ENCODE assay signal across 27 mouse cellular contexts in genomic region chr2:116768459-116769047, GRCm38 (mm10).
A peak's percentile ranks its signal among the peaks of the same experiment; 100 is the strongest.
DNase-seq lines count a peak whose midpoint lies in the region; ATAC-seq and TF ChIP-seq lines count a peak whose summit lies in the region.
"Had no signal": no experiment of that assay in that cellular context is flagged by ENCODE, and none has a peak within 500 bp of the region (broad histone marks: within the 10 kb centered on the region; RNA-seq: fewer than 3 reads in every experiment).

No protein-coding gene starts in this region.

- TF ChIP-seq CTCF in forebrain, postnatal 0 days (IDR thresholded peaks at IDR 0.05; ENCODE audit: low read depth) = no peak

- H3K27me3 ChIP-seq in heart, embryonic 14.5 days (ENCODE audit: control insufficient read depth, insufficient read depth, low read length) = peaks cover 12% of the 10 kb centered on the region; the same call in 1 of the 2 replicates
- H3K27me3 ChIP-seq in midbrain, embryonic 14.5 days (ENCODE audit: control insufficient read depth, insufficient read depth, low read length) = no peaks in the 10 kb centered on the region
- H3K27me3 ChIP-seq in midbrain, embryonic 10.5 days (ENCODE audit: low read depth, poor library complexity, severe bottlenecking) = no peaks in the 10 kb centered on the region
- H3K27me3 ChIP-seq in forebrain, embryonic 12.5 days = no peaks in the 10 kb centered on the region
- H3K27me3 ChIP-seq in forebrain, postnatal 0 days (ENCODE audit: insufficient read depth, low read length) = no peaks in the 10 kb centered on the region
- H3K27me3 ChIP-seq: CH12.LX; embryonic facial prominence, embryonic 12.5 days; limb, embryonic 12.5 days; liver, embryonic 12.5 days had no signal

- 37% methylated on average over 15 of the region's 15 CpGs for WGBS in heart, embryonic 14.5 days
- WGBS in midbrain, embryonic 14.5 days = 56% methylated on average over 15 of the region's 15 CpGs
- WGBS in midbrain, embryonic 10.5 days = 84% methylated on average over 15 of the region's 15 CpGs
- 44% methylated on average over 15 of the region's 15 CpGs for WGBS in forebrain, embryonic 12.5 days
- WGBS in forebrain, postnatal 0 days = 38% methylated on average over 15 of the region's 15 CpGs

- ATAC-seq in heart, embryonic 14.5 days (ENCODE audit: insufficient number of reproducible peaks, insufficient read depth, low FRiP score, low read depth) = no peak
- ATAC-seq in midbrain, embryonic 14.5 days (ENCODE audit: low FRiP score, low TSS enrichment) = no peak; the same call in 1 of the 2 replicates
- ATAC-seq in forebrain, embryonic 12.5 days (ENCODE audit: low FRiP score) = peak; percentile 83
- peak; percentile 66 for ATAC-seq in forebrain, postnatal 0 days
- no peak for ATAC-seq in monocyte, adult 5-6 weeks (replicated peaks; ENCODE audit: insufficient number of reproducible peaks, low FRiP score, low TSS enrichment, poor library complexity, severe bottlenecking)
- ATAC-seq: activated CD4-positive, CD25-positive, alpha-beta regulatory T cell, adult 4 months; hindbrain, postnatal 0 days; intestine, embryonic 16.5 days; liver, embryonic 12.5 days; Patski had no signal

- H3K27ac ChIP-seq in heart, embryonic 14.5 days (replicated peaks in 1 of 2; ENCODE audit: control insufficient read depth in 1 of 2, insufficient read depth in 1 of 2, low read depth in 2 of 2, low read length in 2 of 2) = no peak overlapping the region
- H3K27ac ChIP-seq in midbrain, embryonic 14.5 days (replicated peaks; ENCODE audit: low read depth, low read length) = no peak overlapping the region
- H3K27ac ChIP-seq in midbrain, embryonic 10.5 days (replicated peaks) = no peak overlapping the region
- H3K27ac ChIP-seq in forebrain, embryonic 12.5 days = no peak overlapping the region
- no peak overlapping the region for H3K27ac ChIP-seq in forebrain, postnatal 0 days (ENCODE audit: low read depth, low read length)
- H3K27ac ChIP-seq: embryonic facial prominence, embryonic 12.5 days; gastrocnemius, adult 2 months; hindbrain, postnatal 0 days; layer of hippocampus, adult 2 months; limb, embryonic 12.5 days; liver, embryonic 12.5 days had no signal

- peak overlapping the region in 1 of 2 experiments; percentile 11; a peak in 1 of 4 replicates for H3K4me3 ChIP-seq in heart, embryonic 14.5 days (ENCODE audit: control insufficient read depth in 1 of 2, insufficient read depth in 1 of 2, low read depth in 1 of 2, low read length in 2 of 2)
- no peak overlapping the region for H3K4me3 ChIP-seq in midbrain, embryonic 14.5 days (replicated peaks; ENCODE audit: low read depth, low read length)
- H3K4me3 ChIP-seq in midbrain, embryonic 10.5 days = no peak overlapping the region
- no peak overlapping the region for H3K4me3 ChIP-seq in forebrain, embryonic 12.5 days (replicated peaks)
- no peak overlapping the region for H3K4me3 ChIP-seq in forebrain, postnatal 0 days (ENCODE audit: low read depth, low read length)
- H3K4me3 ChIP-seq: embryonic facial prominence, embryonic 12.5 days; gastrocnemius, adult 2 months; layer of hippocampus, adult 2 months; limb, embryonic 12.5 days; liver, embryonic 12.5 days had no signal

- H3K36me3 ChIP-seq in heart, embryonic 14.5 days (ENCODE audit: control insufficient read depth, insufficient read depth, low read length) = no peaks in the 10 kb centered on the region
- no peaks in the 10 kb centered on the region for H3K36me3 ChIP-seq in midbrain, embryonic 14.5 days (ENCODE audit: control insufficient read depth, insufficient read depth, low read length)
- no peaks in the 10 kb centered on the region for H3K36me3 ChIP-seq in midbrain, embryonic 10.5 days
- H3K36me3 ChIP-seq in forebrain, embryonic 12.5 days (replicated peaks) = no peaks in the 10 kb centered on the region
- H3K36me3 ChIP-seq in forebrain, postnatal 0 days (ENCODE audit: insufficient read depth) = no peaks in the 10 kb centered on the region
- H3K36me3 ChIP-seq: embryonic facial prominence, embryonic 12.5 days; G1E; limb, embryonic 12.5 days; liver, embryonic 12.5 days had no signal

- H3K4me1 ChIP-seq in heart, embryonic 14.5 days (ENCODE audit: control insufficient read depth in 2 of 2, insufficient read depth in 2 of 2, low read length in 2 of 2) = 0 out of 4 replicates have a peak, but pooled peaks cover 0 to 4% of the 10 kb centered on the region in 2 experiments
- H3K4me1 ChIP-seq in midbrain, embryonic 14.5 days (ENCODE audit: control insufficient read depth, insufficient read depth, low read length) = no peaks in the 10 kb centered on the region
- H3K4me1 ChIP-seq in midbrain, embryonic 10.5 days = no peaks in the 10 kb centered on the region
- H3K4me1 ChIP-seq in forebrain, embryonic 12.5 days = 0 out of 2 replicates have a peak, but pooled peaks cover 3% of the 10 kb centered on the region
- H3K4me1 ChIP-seq in forebrain, postnatal 0 days (ENCODE audit: insufficient read depth) = peaks cover 5% of the 10 kb centered on the region; the same call in 1 of the 2 replicates
- H3K4me1 ChIP-seq: embryonic facial prominence, embryonic 12.5 days; limb, embryonic 12.5 days; liver, embryonic 12.5 days had no signal

- H3K4me2 ChIP-seq in heart, embryonic 14.5 days (ENCODE audit: low read length) = peak overlapping the region; percentile 50
- no peak overlapping the region for H3K4me2 ChIP-seq in midbrain, embryonic 14.5 days (ENCODE audit: low read length)
- no peak overlapping the region for H3K4me2 ChIP-seq in forebrain, embryonic 12.5 days
- H3K4me2 ChIP-seq in forebrain, postnatal 0 days (ENCODE audit: low read depth) = peak overlapping the region; percentile 21; the same call in 1 of the 2 replicates
- H3K4me2 ChIP-seq: embryonic facial prominence, embryonic 12.5 days; limb, embryonic 12.5 days; liver, embryonic 12.5 days had no signal

- H3K9me3 ChIP-seq in heart, embryonic 14.5 days (ENCODE audit: control insufficient read depth, low read length) = no peaks in the 10 kb centered on the region
- H3K9me3 ChIP-seq in midbrain, embryonic 14.5 days (ENCODE audit: control insufficient read depth, low read length) = no peaks in the 10 kb centered on the region
- no peaks in the 10 kb centered on the region for H3K9me3 ChIP-seq in midbrain, embryonic 10.5 days (replicated peaks)
- no peaks in the 10 kb centered on the region for H3K9me3 ChIP-seq in forebrain, embryonic 12.5 days
- no peaks in the 10 kb centered on the region for H3K9me3 ChIP-seq in forebrain, postnatal 0 days (ENCODE audit: low read length)
- H3K9me3 ChIP-seq: embryonic facial prominence, embryonic 12.5 days; G1E; limb, embryonic 12.5 days; liver, embryonic 12.5 days had no signal

- H3K9ac ChIP-seq in heart, embryonic 14.5 days (ENCODE audit: low read length) = no peak overlapping the region
- no peak overlapping the region for H3K9ac ChIP-seq in midbrain, embryonic 14.5 days (replicated peaks; ENCODE audit: low read length)
- H3K9ac ChIP-seq in forebrain, embryonic 12.5 days = no peak overlapping the region
- H3K9ac ChIP-seq in forebrain, postnatal 0 days = no peak overlapping the region
- H3K9ac ChIP-seq: embryonic facial prominence, embryonic 12.5 days; limb, embryonic 12.5 days; liver, embryonic 12.5 days had no signal

- intact Hi-C loops in heart, postnatal 10 days (cut with DNase I) = no loop called here

- no peak for DNase-seq in heart, postnatal 10 days
- DNase-seq in midbrain, embryonic 14.5 days = peak; percentile 24
- DNase-seq in midbrain, embryonic 10.5 days (ENCODE audit: low spot score) = no peak
- DNase-seq in forebrain, postnatal 0 days = peak; percentile 40
- DNase-seq: adrenal gland, adult 8-10 months; B cell, adult 2 months; cerebellum, adult 2 months; cerebellum, postnatal 25 days; gastrocnemius, adult 2 months; kidney, postnatal 25 days; lung, adult 18-20 months; lung, postnatal 10 days; right cerebral cortex, postnatal 25 days; spleen, adult 18-20 months had no signal

Comparison
In these comparisons a context has a peak if more than half of its experiments do, and no peak if none do; other contexts are left out.
1. H3K4me2 ChIP-seq: peak in heart, embryonic 14.5 days (single experiment) and forebrain, postnatal 0 days (single experiment); none in midbrain, embryonic 14.5 days (single experiment) and forebrain, embryonic 12.5 days (single experiment).
2. DNase-seq: peak in midbrain, embryonic 14.5 days (single experiment) and forebrain, postnatal 0 days (single experiment); none in heart, postnatal 10 days (0 of 2) and midbrain, embryonic 10.5 days (single experiment).
3. ATAC-seq: peak in forebrain, embryonic 12.5 days (single experiment) and forebrain, postnatal 0 days (single experiment); none in heart, embryonic 14.5 days (single experiment), midbrain, embryonic 14.5 days (single experiment) and monocyte, adult 5-6 weeks (single experiment).